Mouse (Mus musculus) spleen, adult 2 months (tissue): ENCODE results near the gene Serpinb1a.

Experiments
- CTCF ChIP-seq: fragments of 200-500 bp; IDR thresholded peaks from 2 replicates; pipeline ENCODE4 v1.5.1; 2011; ENCODE audit warnings: mild to moderate bottlenecking, inconsistent platforms; ENCODE audit not compliant: insufficient read depth, insufficient read length, insufficient replicate concordance; ENCODE audit errors: extremely low read depth
- POLR2A ChIP-seq: fragments of 200-500 bp; IDR thresholded peaks from 2 replicates; pipeline ENCODE4 v1.6.1; 2011; ENCODE audit warnings: low read depth, low read length, inconsistent platforms

- TF ChIP-seq CTCF (no peak), POLR2A (no peak)
These were observed 55.8 kb downstream of the Serpinb1a start for GRCm38 (mm10) chr13:32795166-32795565.
